Mouse (Mus musculus): Measurements from ENCODE around the gene Pde2a. TPM values are rescaled to one million over a fixed set of nuclear protein-coding genes. Genes with fewer than 3 reads are reported as not detected.
A peak's percentile ranks its signal among the peaks of the same experiment; 100 is the strongest.

Gene Pde2a
- polyA plus RNA-seq, 1 experiment from 2014 or later = 16.9 TPM

DNA sequence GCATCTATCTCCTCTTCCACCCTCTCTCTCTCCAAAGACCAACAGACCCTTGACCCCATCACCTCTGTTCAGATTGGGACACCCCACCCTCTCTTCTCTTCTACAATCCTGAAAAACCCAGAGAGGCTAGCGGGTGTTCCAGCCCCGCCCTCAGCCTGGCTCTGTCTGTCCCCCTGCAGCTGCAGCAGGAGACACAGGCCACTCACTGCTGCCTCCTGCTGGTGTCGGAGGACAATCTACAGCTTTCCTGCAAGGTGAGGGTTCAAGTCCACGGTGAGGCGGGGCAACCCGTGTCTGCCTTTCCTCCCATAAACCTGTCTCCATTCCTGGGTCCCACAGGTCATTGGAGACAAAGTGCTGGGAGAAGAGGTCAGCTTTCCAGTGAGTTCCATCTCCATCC, 80.2 kb downstream of the Pde2a start:
- peaks cover 12% of the 10 kb centered on the region; the same call in 1 of the 2 replicates for H3K4me1 ChIP-seq
- no peak overlapping the region for H3K27ac ChIP-seq
- no peak overlapping the region for H3K9ac ChIP-seq
- no peaks in the 10 kb centered on the region for H3K36me3 ChIP-seq
- H3K4me2 ChIP-seq = no peak overlapping the region
- H3K9me3 ChIP-seq = no peaks in the 10 kb centered on the region
- peaks cover 27% of the 10 kb centered on the region for H3K27me3 ChIP-seq
- WGBS = 63% methylated on average over 6 of the region's 6 CpGs
- no peak for ATAC-seq (ENCODE audit: borderline replicate concordance, extremely low read depth, low FRiP score, low TSS enrichment)
- H3K4me3 ChIP-seq = no peak overlapping the region

DNA sequence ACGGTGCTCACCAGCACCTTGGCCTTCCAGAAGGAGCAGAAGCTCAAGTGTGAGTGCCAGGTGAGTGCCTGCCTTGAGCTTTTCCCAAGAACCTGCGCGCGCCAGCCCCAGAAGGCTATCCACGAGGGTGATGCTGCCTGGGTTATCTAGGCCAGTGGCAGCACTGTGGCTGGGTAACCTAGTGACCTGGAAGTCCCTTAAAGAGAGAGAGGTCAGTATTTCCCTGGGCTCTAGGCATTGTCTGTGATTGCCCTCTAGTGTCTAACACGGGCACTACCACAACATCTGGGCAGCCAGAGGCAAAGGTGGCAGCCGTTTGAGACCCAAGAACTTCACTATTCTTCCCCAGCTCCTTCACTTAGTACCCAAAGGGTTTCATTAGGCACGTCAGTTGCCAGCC, 81.9 kb downstream of the Pde2a start:
- H3K4me2 ChIP-seq = no peak overlapping the region
- ATAC-seq (ENCODE audit: borderline replicate concordance, extremely low read depth, low FRiP score, low TSS enrichment) = no peak
- no peaks in the 10 kb centered on the region for H3K36me3 ChIP-seq
- H3K27ac ChIP-seq = no peak overlapping the region
- H3K9me3 ChIP-seq = no peaks in the 10 kb centered on the region
- H3K27me3 ChIP-seq = peaks cover 20% of the 10 kb centered on the region
- WGBS = 12% methylated on average over 8 of the region's 8 CpGs
- peaks cover 12% of the 10 kb centered on the region; the same call in 1 of the 2 replicates for H3K4me1 ChIP-seq
- H3K9ac ChIP-seq = no peak overlapping the region
- H3K4me3 ChIP-seq = no peak overlapping the region

DNA sequence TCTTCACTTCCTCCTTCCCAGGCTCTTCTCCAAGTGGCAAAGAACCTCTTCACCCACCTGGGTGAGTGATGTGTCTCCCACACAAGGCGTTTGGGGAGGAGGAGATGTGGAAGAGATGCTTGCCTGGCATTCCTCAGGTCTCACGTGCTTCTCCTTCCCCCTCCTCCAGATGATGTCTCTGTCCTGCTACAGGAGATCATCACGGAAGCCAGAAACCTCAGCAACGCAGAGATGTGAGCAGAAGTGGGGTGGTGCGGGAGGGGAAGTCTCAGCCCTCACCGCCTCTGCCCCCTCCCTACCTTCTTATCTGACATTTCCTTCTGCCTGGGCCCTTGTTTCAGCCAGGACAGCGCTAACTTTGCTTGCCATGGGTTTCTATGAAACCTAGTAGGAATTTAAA, 82.3 kb downstream of the Pde2a start:
- H3K4me3 ChIP-seq = no peak overlapping the region
- no peak overlapping the region for H3K9ac ChIP-seq
- no peak overlapping the region for H3K27ac ChIP-seq
- no peak overlapping the region for H3K4me2 ChIP-seq
- no peaks in the 10 kb centered on the region for H3K9me3 ChIP-seq
- WGBS = 31% methylated on average over 7 of the region's 7 CpGs
- ATAC-seq (ENCODE audit: borderline replicate concordance, extremely low read depth, low FRiP score, low TSS enrichment) = no peak
- peaks cover 12% of the 10 kb centered on the region; the same call in 1 of the 2 replicates for H3K4me1 ChIP-seq
- H3K36me3 ChIP-seq = no peaks in the 10 kb centered on the region
- H3K27me3 ChIP-seq = peaks cover 20% of the 10 kb centered on the region

DNA sequence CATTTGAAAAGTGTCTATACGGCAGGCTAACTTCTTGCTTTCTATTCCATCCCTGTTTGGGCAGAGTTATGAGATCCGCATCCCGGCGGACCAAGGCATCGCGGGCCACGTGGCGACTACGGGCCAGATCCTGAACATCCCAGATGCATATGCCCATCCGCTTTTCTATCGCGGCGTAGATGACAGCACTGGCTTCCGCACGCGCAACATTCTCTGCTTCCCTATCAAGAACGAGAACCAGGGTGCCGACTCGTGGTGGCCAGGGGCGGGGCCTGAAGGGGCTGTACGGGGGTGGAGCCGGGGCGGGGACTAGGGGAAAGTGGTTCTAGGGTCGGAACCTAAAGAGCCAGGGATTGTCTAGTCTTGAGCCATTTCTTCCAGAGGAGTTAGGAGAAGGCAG, 83.0 kb downstream of the Pde2a start:
- Histone ChIP-seq H3K4me3 (peak overlapping the region; percentile 22), H3K9ac (no peak overlapping the region), H3K9me3 (no peaks in the 10 kb centered on the region), H3K4me2 (peak overlapping the region; percentile 53), H3K4me1 (peaks cover 12% of the 10 kb centered on the region; the same call in 1 of the 2 replicates), H3K36me3 (no peaks in the 10 kb centered on the region), H3K27me3 (peaks cover 20% of the 10 kb centered on the region), H3K27ac (no peak overlapping the region)
- no peak for ATAC-seq (ENCODE audit: borderline replicate concordance, extremely low read depth, low FRiP score, low TSS enrichment)
- WGBS = 11% methylated on average over 24 of the region's 24 CpGs

DNA sequence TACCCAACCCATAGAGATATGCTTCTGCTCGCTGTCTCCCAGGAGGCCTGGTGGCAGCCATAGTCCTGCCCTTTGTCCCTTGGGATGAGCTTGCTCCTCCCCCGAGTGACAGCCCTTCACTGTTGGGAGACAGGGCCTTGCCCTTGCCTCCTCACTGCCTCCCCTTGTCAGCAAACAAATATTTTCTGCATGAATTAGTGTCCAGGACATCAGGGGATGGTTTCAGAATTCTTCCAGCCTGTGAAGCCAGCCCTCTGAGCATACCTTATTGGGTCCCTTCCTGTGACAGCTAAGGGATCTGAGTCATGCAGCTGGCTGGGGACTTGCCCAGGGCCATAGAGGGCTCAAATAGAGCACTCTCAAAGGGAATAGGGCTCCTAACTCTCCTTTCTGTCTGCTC, 87.7 kb downstream of the Pde2a start:
- H3K4me2 ChIP-seq = no peak overlapping the region
- ATAC-seq (ENCODE audit: borderline replicate concordance, extremely low read depth, low FRiP score, low TSS enrichment) = no peak
- WGBS = 44% methylated on average over 2 of the region's 2 CpGs
- peaks cover 7% of the 10 kb centered on the region; the same call in 1 of the 2 replicates for H3K4me1 ChIP-seq
- no peak overlapping the region for H3K9ac ChIP-seq
- peaks cover 8% of the 10 kb centered on the region; the same call in 1 of the 2 replicates for H3K27me3 ChIP-seq
- H3K36me3 ChIP-seq = no peaks in the 10 kb centered on the region
- H3K27ac ChIP-seq = no peak overlapping the region
- no peak overlapping the region for H3K4me3 ChIP-seq
- H3K9me3 ChIP-seq = no peaks in the 10 kb centered on the region

DNA sequence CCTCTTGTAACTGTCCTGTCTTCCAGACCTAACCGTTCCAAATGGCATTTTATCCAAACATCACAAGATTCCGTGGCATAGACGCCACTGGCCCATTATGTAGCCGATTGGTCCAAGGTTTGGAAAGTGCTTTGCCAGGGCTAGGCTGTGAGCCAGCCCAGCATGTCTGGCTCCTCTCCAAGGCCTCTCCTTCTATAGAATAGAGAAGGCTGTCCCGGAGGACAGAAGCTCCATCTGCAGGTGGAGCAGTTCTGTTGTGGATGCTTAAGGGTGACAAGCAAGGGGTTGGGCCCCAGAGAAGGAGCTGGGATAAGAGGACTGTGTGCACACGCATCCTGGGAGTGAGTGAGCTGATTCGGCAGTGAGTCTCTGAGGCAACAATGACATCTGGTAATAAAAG, 92.2 kb downstream of the Pde2a start:
- 58% methylated on average over 7 of the region's 7 CpGs for WGBS

DNA sequence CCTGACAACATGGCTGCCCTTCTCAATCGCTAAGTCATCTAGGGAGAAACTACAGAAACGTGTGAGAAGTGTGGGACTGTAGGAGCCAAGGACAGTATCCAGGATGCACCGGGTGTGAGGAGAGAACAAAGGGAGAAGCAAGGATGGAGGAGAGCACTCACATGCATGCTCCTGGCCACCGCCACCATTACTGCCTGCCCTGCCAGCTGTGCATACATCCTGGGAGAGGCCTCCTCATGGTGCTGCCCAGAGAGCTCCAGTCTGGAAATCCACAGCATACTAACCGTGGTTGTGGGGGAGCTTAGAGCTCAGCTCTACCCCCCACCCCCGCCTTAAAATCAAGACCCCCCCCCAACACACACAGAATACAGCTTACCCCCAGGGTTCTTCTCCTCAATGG, 93.3 kb downstream of the Pde2a start:
- H3K27me3 ChIP-seq = no peaks in the 10 kb centered on the region
- no peaks in the 10 kb centered on the region for H3K4me1 ChIP-seq
- no peaks in the 10 kb centered on the region for H3K9me3 ChIP-seq
- no peak overlapping the region for H3K27ac ChIP-seq
- no peak overlapping the region for H3K4me2 ChIP-seq
- H3K4me3 ChIP-seq = no peak overlapping the region
- H3K36me3 ChIP-seq = no peaks in the 10 kb centered on the region
- 65% methylated on average over 6 of the region's 6 CpGs for WGBS
- no peak overlapping the region for H3K9ac ChIP-seq
- ATAC-seq (ENCODE audit: borderline replicate concordance, extremely low read depth, low FRiP score, low TSS enrichment) = no peak

More for the DNA sequence above, 92.2 kb downstream of the Pde2a start:
- ATAC-seq (ENCODE audit: borderline replicate concordance, extremely low read depth, low FRiP score, low TSS enrichment) = no peak
- H3K4me2 ChIP-seq = no peak overlapping the region
- no peaks in the 10 kb centered on the region for H3K4me1 ChIP-seq
- no peaks in the 10 kb centered on the region for H3K36me3 ChIP-seq
- no peaks in the 10 kb centered on the region for H3K27me3 ChIP-seq
- H3K27ac ChIP-seq = no peak overlapping the region
- H3K9me3 ChIP-seq = no peaks in the 10 kb centered on the region
- H3K4me3 ChIP-seq = no peak overlapping the region
- no peak overlapping the region for H3K9ac ChIP-seq

DNA sequence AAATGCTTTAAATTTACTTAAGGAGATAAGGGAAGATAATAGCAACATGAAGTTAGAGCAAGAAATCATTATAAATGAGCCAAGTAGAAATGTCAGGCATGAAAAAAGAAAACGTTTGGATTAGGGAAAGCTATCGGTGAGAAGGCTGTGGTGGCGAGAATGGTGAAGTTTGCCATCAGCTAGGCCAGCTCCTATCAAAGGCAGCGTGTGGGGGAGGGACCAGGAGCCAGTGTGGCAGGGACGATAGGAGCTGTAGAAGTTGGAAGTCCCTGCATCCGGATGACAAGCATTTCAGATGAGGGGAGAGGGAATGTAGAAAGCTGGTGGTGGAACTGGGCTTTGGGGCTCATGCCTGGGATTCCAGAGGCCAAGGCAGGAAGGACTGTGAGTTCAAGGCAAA, 93.8 kb downstream of the Pde2a start:
- Histone ChIP-seq H3K9ac (no peak overlapping the region), H3K9me3 (no peaks in the 10 kb centered on the region), H3K27me3 (no peaks in the 10 kb centered on the region), H3K36me3 (no peaks in the 10 kb centered on the region), H3K4me3 (no peak overlapping the region), H3K4me1 (no peaks in the 10 kb centered on the region), H3K4me2 (no peak overlapping the region), H3K27ac (no peak overlapping the region)
- ATAC-seq (ENCODE audit: borderline replicate concordance, extremely low read depth, low FRiP score, low TSS enrichment) = no peak
- WGBS = 24% methylated on average over 6 of the region's 6 CpGs

DNA sequence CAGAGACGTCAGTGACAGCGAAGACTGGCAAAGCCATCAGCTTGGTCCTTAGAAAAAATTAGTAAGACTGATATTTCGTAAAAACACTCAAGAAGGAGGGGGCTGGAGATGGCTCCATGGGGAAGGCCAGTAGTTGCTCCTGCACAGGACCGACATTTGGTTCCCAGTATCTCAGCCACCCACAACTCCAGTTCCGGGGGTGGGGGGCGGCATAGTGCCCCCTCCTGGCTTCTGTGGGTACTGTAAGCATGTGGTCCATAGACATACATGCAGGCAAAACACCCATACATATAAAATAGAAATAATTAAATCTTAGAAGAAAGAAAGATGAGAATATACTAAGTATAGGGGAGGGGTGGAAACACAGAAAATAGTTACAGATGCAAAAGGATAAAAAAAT, 95.0 kb downstream of the Pde2a start:
- 59% methylated on average over 6 of the region's 6 CpGs for WGBS
- no peaks in the 10 kb centered on the region for H3K4me1 ChIP-seq

DNA sequence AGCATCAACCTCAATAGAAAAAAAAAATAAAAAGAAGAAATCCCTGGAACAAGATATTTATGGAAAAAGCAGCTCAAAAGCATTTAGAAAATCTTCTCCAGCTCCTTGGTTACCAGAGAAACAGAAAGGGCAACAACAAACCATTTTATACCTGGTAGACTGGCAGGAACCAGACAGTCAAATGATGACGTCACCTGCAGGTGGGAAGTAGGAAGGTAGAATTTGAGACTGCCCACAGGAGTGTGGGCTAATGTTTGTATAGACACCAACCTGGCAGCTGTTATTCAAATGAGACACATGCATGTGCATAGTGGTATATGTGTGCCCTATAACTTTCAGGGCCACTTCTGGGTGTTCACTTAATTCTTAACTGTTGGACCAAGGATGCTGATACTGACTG, 100.2 kb downstream of the Pde2a start:
- Histone ChIP-seq H3K27me3 (no peaks in the 10 kb centered on the region), H3K4me2 (no peak overlapping the region), H3K9ac (no peak overlapping the region), H3K27ac (no peak overlapping the region), H3K36me3 (no peaks in the 10 kb centered on the region), H3K4me3 (no peak overlapping the region), H3K4me1 (no peaks in the 10 kb centered on the region), H3K9me3 (no peaks in the 10 kb centered on the region)
- 51% methylated on average over 1 of the region's 1 CpGs for WGBS
- ATAC-seq (ENCODE audit: borderline replicate concordance, extremely low read depth, low FRiP score, low TSS enrichment) = no peak

More for the DNA sequence above, 95.0 kb downstream of the Pde2a start:
- no peaks in the 10 kb centered on the region for H3K27me3 ChIP-seq
- no peak overlapping the region for H3K4me2 ChIP-seq
- H3K36me3 ChIP-seq = no peaks in the 10 kb centered on the region
- no peak overlapping the region for H3K27ac ChIP-seq
- ATAC-seq (ENCODE audit: borderline replicate concordance, extremely low read depth, low FRiP score, low TSS enrichment) = no peak
- no peak overlapping the region for H3K9ac ChIP-seq
- H3K9me3 ChIP-seq = no peaks in the 10 kb centered on the region
- no peak overlapping the region for H3K4me3 ChIP-seq

DNA sequence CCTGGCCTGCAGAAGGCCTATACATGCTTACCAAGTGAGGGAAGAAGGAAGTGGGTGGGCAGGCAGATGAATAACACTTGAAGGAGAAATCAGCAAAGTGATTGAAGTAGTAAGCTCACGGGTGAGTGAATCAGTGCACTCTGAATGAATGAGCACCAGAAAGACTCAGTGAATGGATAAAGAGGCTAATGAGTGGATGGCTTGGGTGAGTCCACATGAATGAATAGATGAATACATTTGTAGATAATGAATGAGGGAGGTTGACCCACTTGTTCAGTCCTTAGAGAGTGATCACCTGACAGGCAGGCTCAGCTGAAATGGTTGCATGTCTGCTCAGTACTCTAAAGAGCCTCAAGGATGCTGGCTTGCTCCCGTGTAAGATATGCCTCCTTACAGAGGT, 101.7 kb downstream of the Pde2a start:
- no peaks in the 10 kb centered on the region for H3K9me3 ChIP-seq
- H3K9ac ChIP-seq = no peak overlapping the region
- no peaks in the 10 kb centered on the region for H3K4me1 ChIP-seq
- no peak overlapping the region for H3K4me2 ChIP-seq
- H3K27ac ChIP-seq = no peak overlapping the region
- H3K4me3 ChIP-seq = no peak overlapping the region
- no peak for ATAC-seq (ENCODE audit: borderline replicate concordance, extremely low read depth, low FRiP score, low TSS enrichment)
- 71% methylated on average over 2 of the region's 2 CpGs for WGBS
- H3K27me3 ChIP-seq = no peaks in the 10 kb centered on the region
- no peaks in the 10 kb centered on the region for H3K36me3 ChIP-seq

DNA sequence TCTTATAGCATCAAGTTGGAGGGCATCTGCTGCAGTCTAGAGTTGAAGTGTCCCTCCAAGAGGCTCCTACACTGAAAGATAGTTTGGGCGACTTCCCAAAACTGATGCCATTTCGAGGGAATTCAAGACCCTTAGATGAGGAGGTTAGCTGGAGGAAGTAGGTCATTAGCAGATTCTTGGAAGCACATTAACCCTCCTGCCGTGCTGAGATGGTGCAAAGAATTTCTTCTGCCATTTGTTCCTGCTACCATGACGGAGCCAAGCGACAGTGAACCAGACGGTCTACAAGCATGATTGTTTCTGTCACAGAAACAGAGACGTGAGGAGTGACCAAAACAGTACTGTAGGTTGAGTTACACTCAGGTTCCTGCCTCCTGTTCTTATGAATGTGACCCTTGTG, 105.0 kb downstream of the Pde2a start:
- Histone ChIP-seq H3K4me1 (no peaks in the 10 kb centered on the region), H3K27me3 (no peaks in the 10 kb centered on the region), H3K27ac (no peak overlapping the region), H3K9me3 (no peaks in the 10 kb centered on the region), H3K36me3 (no peaks in the 10 kb centered on the region), H3K4me3 (no peak overlapping the region), H3K4me2 (no peak overlapping the region), H3K9ac (no peak overlapping the region)
- ATAC-seq (ENCODE audit: borderline replicate concordance, extremely low read depth, low FRiP score, low TSS enrichment) = no peak
- WGBS = 47% methylated on average over 7 of the region's 7 CpGs

DNA sequence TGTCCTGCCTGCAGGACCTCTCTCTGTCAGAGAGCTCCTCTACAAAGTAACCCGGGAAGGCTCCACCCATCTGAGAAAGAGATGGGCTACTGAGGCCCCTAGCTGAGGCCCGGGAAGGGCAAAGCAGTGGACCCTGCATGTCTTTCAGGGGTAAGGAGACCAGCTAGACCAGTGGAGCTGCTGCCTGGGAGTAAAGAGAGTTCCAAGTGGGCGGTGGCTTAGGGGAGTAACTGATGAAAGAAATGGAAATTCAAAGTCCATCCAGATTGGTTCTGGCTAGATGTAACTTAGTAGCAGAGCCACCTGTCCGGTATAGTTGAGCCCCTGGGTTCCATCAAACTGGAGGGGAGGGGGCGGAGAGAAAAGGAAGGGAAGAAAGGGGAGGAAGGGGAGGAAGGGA, 112.9 kb downstream of the Pde2a start:
- no peak overlapping the region for H3K9ac ChIP-seq
- no peaks in the 10 kb centered on the region for H3K9me3 ChIP-seq
- H3K36me3 ChIP-seq = no peaks in the 10 kb centered on the region
- no peak overlapping the region for H3K27ac ChIP-seq
- ATAC-seq (ENCODE audit: borderline replicate concordance, extremely low read depth, low FRiP score, low TSS enrichment) = no peak
- H3K4me2 ChIP-seq = no peak overlapping the region
- WGBS = 24% methylated on average over 5 of the region's 5 CpGs
- H3K4me1 ChIP-seq = no peaks in the 10 kb centered on the region
- H3K4me3 ChIP-seq = no peak overlapping the region
- no peaks in the 10 kb centered on the region; the same call in 1 of the 2 replicates for H3K27me3 ChIP-seq
